Mouse (Mus musculus): Measurements from ENCODE around the gene Erich6b.

- TF ChIP-seq CTCF (IDR thresholded peaks at IDR 0.05; ENCODE audit: insufficient read depth, low read depth, low read length) (no peak), POLR2A (IDR thresholded peaks at IDR 0.05; ENCODE audit: insufficient read depth, low read depth, low read length) (no peak)
Measured at GRCm38 (mm10) chr14:75716410-75716809, 74.4 kb downstream of the Erich6b start.

Measured in olfactory bulb, adult 2 months (tissue).